Mouse (Mus musculus): ENCODE results near the gene Tom1l1.

- TF ChIP-seq POLR2A (IDR thresholded peaks at IDR 0.05; ENCODE audit: borderline replicate concordance, control insufficient read depth, low read depth, low read length), result no peak
- TF ChIP-seq CTCF (IDR thresholded peaks at IDR 0.05; ENCODE audit: control insufficient read depth, insufficient read depth, low read length), result no peak
Measured at GRCm38 (mm10) chr11:90684765-90685164, 3.4 kb downstream of the Tom1l1 start.

Data from bone marrow, adult 2 months (tissue).